Mouse (Mus musculus) gastrocnemius, postnatal 10 days (tissue): ENCODE data around the gene Stk32c. TPM values are rescaled to one million over a fixed set of nuclear protein-coding genes. Genes with fewer than 3 reads are reported as not detected.
A peak's percentile ranks its signal among the peaks of the same experiment; 100 is the strongest.

Experiments
- DNase-seq: peaks from one replicate; pipeline ENCODE4 v3.0.0; 2021; ENCODE audit warnings: mixed read lengths
- long read RNA-seq, 2 experiments: library from polyadenylated mRNA; stranded (forward); transcript quantifications; one replicate each; pipeline ENCODE4 v2.0.0; 2021
- total RNA-seq, 2 experiments: library from RNA; stranded (reverse); gene quantifications; 2 replicates each; pipeline ENCODE4 v1.2.3; 2021

The Stk32c gene
- total RNA-seq = 1 to 10 TPM; 1.6 TPM
- long read RNA-seq, experiment 1 = 0 reads
- long read RNA-seq, experiment 2, partial matches to known transcripts = 0 of 1 reads
- long read RNA-seq, experiment 2, other reads (novel, unspliced or antisense) = 1 of 1 reads

DNA sequence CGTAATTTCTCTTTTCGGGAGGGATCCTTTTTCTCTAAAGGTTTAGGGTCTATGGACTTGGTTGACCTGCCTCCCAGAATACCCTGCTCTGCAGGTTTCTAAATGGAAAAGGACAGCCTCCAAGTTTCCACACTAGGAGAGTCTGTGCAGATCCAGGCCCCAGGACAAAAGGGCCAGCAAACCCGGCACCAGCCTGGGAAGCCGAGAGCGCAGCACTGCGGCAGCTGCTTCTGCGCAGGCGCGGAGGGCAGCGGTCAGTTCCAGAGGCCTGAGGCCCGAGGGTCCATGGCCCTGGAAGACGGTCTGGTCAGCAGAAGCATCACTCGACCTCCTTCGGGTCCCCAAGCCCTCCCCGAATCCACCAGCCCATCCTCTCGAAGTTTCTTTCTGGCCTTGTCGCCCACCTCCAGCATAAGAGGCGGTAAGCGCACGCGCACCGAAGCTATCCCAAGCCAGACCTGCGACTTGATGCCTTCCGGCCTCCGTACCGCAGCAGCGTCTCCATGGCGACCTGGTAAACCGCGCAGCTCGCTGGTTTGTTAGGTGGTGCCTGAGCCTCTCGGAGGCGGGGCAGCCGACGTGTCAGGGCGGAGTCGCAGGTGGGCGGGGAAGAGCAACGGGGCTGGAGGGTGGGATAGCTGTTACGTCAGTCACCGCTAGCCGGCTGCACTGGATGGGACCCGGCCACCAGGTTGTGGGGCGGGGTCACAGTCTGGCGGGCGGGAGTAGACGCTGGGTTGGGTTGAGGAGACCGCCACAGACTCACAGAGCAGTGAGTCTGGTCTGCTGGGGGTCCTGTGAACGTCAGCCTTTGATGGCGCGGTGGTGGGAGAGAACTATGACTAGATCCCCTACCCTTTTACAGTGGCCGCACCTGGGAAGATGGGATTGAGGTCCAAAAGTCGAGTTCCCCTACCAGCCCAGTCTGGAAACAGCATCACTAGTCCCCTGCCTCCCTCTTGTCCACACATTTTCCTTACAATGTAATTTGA lies at the start of gene Stk32c, which contains the start of gene Lrrc27:
TSS of gene Stk32c (minus strand) at position 554 of the 992 bp plus-strand sequence.
TSS of gene Lrrc27 (plus strand) at position 235 of the 992 bp plus-strand sequence.
- peak; percentile 94 for DNase-seq

DNA sequence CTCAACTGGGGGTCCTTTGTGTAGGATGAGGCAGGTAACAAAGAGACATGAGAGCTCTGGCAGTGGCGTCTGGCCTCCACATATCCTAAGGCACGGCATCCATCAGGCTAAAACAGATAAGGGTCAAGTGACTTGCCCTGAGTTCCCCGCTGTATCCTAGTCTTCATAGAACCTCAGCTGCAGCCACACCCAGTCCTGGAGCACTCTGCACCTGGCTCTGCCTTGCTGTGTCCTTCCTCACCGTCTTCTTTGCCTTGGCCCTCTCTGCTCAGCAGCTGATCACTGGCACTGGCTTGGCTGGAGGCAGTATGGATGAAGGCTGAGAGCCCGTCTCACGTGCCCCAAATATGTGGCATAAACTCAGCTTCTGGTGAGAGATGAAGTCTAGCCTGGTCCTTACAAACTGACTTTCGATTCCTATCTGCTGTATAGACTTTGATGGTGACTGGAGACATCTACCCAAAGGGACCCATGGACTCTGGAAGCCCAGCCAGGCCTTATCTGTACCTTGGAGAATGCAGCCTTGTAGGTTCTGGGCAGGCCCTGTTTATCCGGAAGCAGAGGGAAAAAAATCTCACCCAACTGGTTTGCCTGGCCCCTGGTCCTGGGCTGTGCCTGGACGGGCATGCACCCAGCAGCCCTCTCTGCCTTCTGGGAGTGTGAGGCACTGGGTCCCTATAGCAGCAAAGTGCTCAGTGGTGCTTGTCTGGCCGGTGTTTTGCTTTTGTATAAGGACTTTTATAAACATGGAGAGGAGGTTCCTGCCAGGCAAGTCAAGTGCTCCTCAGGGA lies 44.8 kb upstream of the Stk32c start:
- DNase-seq = no peak

DNA sequence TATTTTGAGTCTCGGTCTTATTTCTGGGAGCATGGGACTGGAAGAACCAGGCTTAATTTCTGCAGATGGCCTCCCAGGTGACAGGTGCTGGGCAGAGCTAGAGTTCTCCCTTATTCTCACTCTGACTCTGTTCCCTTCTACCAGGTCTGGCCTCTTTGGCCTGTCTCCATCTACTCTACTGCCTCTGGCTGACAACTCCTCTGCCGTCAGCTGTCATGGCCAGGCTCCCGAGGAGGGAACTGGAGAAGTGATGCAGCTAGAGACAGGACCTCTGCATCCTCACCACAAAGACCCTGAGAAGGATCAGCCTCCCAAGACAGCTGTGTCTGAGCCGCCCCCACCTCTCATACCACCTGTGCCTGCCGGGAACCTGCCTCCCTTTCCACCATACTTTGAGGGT lies 41.5 kb upstream of the Stk32c start:
- no peak for DNase-seq

DNA sequence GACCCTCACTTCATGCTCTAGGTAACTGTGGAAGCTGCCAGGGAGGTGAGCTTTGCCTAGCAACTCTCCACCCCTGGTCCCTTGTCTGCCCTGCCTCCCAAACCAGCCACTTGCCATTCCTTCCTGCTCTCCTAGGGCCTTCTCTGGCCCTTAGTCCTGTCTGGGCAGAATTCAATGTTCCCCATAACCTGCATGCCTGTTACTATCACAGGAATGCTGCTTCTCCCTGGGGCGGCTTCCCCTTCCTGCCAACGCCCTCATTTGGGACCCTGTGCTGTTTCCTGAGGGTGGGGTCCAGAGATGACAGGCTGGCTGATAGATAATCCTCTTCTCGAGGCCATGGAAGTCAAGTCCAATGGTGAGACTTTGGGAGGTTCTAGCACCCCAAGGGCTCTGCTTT lies 40.4 kb upstream of the Stk32c start:
- no peak for DNase-seq

DNA sequence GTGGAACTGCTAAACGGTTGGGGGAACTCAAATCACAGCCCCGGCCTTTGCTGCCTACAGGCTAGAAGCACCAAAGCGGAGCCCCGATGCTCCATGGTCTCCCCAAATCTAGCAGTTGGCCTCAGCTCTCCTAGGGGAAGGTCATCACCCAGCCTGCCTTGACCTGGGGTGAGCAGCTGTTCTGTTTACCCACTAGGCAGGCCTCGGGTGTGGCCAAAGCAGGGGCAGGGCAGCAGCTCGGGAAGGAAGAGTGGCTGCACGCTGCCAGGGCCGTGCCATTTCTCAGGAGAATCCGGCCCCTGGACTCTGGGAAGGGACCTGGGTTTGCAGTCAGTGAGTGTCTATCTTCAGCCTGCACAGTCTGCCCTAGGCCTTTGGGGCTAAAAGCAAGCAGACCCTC lies 39.9 kb upstream of the Stk32c start:
- no peak for DNase-seq

DNA sequence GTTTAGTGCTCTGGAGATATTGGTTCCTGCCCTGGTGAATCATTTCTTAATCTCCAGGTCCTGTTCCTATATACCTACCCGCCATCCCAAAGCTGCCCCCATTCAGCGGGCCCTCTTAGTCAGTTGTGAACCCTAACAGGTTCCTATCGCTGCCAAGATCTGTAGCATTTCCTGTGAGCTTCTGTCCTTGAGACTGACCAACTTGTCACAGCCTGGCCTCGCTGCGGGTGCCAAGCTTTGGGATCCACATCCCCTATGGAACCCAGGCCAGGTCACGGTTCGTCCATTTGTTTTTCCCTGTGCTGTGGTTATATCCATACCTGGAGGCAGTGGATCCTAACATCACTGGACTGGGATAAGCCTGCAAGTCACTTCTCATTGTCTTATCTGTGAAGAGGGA lies 39.5 kb upstream of the Stk32c start:
- DNase-seq = no peak

DNA sequence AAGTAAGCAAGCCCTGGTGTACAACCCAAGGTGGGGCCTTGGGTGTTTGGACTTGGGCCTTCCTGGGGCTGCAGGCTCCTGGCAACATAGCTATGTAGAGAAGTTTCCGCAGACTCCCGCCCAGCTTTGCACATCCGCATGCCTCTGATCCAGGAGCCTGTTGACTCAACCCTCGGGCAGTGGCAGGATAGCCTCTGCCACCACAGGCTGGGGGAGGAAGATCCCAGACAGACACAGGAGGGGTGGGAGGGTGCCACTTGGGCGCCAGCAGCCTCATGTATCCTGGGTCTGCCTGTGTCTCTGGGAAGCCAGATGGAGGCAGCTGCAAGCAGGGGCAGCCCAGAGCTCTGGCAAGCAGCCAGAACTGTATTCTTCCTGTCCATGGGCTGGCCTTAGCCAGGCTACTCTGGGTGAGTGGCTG lies 38.8 kb upstream of the Stk32c start:
- DNase-seq = peak; percentile 61

DNA sequence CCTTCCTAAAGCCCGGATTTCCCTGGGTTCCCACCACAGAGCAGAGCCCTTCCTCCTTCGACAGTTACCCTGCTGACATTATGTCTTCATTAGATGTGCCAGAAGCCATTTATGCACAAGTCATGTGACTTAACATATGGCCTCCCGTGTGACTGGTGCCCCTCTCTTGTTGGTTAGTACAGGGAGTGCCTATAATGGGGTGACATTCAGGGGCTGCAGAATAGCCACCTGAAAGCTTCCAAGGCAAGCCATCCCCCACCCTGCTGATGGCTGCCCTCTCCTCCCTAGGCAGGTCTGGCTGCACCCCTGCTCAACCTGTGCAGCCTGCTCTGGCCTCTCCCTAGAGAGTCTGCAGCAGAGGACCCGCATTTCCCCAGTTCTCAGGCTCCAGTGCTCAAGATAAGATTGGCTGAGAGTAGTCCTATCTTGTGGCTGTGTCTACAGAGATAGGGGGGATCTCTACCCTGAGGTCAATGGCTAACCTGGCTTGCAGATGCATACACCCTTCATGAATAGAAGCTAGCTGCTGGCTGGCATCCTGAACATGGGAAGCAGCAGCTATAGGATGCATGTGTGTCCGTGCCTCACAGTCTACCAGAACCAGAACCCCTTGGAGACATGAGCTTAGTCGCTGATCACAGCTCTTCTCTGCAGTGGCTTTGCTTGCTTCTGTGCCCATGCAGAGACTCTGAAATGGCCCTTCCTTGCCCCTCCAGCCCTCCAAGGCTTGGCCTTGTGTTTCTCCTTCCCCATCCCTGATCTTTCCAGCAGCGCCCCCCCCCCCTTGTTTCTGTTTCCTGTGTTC lies 36.5 kb upstream of the Stk32c start:
- DNase-seq = no peak

DNA sequence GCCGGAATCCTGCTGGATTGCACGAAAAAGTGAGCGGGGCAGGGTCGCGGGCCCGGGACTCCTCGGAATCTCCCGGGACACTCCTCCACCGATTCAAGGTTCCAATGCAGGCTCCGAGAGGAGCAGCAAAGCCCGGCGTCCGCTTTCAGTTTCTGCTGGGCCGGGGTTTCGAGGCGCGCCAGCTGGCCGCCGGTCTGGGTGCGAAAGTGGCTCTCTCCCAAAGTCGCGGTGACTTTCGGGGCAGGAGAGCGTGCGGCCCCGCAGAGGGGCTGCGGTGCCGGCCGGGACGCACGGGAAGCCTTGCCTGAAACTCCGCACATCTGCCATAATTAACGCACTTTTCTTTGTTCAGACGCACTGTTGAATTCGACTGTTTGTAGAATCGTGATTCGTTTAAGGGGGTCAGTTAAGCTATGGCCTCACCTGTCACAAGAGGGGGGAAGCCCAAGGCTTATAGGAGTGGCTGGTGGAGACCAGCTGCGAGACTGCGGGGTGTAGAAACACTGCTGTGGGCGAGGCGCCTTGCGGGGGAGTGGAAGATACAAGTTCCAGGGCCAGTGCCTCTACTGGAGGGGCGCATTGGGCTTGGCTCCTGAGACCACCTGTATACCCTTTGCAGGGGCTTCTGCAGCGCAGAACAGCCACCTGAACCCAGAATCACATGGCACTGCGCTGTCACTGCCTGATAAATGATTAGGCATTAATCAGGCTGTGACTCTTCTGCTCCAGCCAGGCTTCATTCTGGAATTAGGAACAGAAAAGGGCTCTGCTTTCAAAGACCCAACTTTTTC lies 35.7 kb upstream of the Stk32c start:
- peak; percentile 60 for DNase-seq

DNA sequence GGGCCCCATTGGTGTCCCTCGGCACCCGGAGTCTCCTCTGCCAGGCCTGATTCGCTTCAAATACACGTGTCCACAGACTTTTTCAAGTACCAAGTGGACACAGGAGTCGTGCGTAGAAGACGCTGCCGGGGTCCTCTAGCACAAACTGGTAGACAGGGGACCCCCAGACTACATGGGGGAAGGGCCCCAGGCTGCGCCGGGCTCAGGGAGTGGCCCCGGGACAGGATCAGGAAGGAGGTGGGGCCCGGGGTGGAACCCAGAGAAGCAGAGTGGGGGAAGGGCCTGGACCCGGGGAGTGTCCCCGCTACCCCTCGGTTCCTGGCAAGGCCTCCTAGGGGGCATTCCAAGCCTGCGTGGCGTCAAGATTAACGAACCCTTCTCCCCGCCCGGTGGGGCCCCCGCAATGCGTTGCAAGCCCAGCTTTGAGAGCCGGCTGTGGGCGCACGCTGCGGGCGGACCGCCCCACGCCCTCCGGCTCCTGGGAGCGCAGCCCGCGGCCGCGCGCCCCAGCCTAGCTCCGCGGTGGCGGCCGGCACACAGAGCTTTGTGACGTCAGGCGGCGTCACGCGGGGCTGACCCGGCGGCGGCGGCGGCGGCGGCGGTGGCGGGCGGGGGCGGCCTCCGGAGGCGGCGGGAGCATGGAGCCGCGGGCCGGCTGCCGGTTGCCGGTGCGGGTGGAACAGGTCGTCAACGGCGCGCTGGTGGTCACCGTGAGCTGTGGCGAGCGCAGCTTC lies 34.9 kb upstream of the Stk32c start, which contains the start of gene Pwwp2b:
TSS of gene Pwwp2b (plus strand) at position 602 of the 734 bp plus-strand sequence.
- DNase-seq = peak; percentile 82

DNA sequence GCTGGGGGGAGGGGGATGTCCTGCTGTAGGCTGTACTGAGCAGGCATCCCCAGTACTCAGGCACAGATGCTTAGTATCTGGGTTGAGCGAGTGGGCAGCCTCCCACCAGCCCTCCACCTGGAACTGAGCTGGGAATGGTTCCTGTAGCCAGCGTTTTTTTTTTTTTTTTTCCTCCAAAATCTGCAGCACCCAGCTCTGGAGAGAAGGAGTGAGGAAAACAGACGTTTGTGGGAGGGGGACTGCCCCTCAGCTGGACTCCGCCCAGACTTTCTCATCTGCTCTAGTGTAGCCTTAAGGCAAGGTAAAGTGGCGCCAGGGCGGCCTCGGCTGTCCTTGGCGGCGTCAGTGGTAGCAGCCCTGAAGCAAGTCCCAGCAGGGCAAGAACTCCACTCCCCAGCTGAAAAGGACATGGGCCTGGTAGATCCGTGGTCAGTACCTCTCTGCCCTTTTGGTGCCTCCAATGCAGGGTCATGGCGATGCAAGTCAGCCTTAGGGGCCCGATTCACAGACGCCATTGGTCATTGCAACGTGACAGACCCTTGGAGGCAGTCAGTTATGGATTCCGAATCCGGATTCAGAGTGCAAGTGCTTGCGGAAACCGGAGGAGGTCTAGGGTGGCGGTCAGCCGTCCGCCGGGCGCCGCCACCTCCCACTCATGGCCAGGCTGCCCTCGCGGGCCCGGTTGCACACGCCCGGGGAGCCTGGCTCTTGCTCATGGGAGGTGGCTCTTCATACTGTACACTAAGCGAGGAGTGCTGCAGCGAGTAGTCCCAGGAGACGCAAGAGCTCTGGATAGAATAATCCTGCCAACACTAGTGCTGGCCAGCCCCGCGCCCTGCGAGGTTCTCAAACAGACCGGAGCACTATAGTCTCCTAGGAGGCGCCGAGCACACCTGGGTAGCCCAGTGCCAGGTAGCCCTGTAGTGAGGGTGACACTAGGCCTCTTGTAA lies 34.1 kb upstream of the Stk32c start:
- DNase-seq = peak; percentile 34

DNA sequence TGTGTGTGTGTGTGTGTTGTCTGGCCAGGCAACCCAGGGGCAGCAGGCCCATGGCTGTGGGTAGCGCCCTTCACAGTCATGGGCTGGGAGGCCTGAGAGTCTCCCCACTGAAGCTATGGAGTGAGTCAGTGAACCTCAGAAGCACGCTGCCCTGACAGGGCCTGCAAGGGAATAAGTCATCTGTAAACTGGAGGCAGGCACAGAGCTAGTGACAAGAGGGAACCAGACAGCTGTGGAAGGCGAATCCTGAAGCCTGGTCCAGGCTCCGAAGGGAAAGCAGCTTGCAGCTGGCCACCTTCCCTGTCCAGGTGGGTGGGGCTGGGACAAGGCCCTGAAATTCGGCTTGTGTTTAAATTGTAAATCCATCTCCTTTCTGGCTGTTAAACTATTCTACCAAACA lies 33.0 kb upstream of the Stk32c start:
- no peak for DNase-seq

DNA sequence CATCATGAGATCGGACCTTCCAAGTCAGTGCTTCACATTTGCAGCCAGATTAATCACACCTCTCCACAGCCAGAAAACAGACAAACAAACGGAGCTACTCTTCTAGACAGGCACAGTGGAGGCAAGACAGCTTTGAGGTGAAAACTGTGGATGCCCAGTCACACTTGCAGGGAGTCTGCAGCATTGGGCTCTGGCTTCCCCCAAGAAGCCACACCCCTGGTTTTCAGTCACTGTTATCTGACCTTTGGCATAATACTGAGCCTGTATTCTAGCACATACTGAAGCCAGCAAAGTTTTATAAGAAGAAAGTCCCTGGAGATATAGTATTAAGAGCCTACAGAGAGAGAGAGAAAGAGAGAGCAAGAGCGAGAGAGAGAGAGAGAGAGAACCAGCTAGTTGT lies 26.3 kb upstream of the Stk32c start:
- DNase-seq = no peak

DNA sequence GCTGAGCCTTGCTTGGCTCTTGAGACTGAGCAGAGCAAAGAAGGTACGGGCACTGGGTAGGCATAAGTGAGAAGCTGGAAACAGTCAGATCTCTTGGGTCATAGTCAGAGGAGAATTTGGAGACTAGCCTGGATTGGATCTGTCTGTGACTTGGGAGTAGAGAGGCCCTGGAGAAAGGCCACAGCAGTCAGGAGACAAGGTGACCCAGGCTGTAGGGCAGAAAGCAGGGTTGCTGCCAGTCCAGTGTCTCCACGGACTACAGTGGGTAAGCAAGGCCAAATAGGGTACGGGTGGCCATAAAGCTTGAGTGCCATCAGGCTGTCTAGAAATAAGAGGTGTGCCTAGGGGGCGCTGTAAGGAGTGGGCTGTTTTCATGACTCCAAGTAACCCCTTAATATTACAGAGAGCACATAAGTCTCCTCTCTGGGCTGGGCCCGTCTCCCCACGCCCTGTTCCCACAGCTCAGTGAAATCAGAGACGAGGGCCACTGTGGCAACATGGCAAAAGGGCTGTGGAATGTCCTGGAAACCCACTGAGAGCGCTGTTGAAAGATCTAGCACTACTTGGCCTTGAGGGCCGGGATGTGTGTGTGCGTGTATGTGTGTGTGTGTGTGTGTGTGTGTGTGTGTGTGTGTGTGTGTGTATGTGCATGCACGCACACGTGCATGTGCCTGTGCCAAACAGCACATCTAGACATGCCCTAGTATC lies 22.7 kb upstream of the Stk32c start:
- no peak for DNase-seq

DNA sequence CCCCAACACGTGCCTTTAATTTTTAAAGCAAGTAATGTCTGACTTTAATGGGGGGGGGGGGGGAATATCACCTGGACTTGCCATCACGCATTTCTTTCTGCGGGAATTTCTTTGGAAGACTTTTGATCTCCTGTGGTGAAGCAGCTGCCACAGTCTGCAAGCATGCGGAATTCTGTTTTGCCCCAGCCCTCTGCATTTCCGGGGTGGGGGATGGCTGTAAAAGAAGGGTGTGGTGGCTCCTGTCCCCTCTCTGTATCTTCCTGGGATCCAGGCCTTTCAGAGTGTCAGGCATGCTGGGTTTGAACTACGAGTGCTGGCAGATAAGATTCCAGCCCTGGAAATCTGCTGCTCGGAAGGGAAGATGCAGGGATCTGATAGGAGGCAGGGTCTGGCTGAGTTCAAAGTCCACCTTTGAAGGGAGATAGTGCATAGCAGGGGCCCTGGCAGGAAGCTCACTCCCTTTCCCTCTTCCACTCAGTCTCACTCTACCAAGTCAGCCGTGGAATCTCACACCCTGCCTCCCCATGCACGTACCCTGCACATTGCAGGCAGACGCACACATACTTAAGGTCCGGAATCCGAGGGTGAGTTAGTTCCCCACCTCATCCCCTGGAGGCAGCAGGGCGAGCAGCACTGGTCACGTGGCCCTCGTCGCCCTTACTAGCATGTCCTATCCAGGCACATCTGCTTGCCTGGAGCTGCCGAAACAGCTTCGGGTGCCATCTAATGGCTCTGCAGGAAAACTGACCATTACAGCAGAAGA lies 21.5 kb upstream of the Stk32c start:
- peak; percentile 46 for DNase-seq

DNA sequence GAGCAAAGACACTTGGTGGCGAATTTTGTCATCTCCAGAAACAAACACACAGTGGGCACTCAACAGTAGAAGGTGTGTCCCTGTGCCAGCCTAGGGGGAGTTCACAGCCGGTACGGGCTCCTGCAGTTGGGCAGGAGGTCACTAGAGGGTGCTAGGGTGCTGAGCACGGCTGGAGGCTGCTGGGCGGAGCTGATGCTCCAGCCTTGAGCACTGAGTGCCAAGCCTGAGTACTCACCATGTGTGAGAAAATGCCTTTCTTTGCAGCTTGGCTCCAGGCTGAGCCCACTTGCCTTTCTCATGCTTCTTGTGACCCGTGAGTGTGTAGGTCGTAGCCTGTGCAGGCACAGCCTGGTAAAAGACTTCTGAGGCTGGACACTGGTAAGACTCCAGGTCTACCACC lies 20.6 kb upstream of the Stk32c start:
- peak; percentile 88 for DNase-seq

DNA sequence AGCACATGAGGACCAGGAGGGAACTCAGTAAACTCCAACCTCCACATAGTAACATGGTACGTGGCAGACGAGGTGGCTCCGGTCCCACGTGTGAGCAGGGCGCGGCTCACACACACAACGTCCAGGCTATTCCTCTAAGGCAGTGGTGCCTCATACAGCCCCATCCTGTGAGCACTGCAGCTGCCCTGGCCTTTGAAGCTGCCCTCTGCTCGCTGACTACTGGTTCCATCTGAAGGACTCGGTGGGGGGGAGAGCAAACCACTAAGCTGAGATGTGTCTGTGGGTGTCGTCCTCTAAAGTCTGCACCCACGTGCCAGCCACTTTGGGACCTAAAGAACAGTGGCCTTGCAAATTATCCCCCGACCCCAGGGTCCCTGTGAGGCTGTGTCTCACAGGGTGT lies 17.1 kb upstream of the Stk32c start:
- DNase-seq = no peak

DNA sequence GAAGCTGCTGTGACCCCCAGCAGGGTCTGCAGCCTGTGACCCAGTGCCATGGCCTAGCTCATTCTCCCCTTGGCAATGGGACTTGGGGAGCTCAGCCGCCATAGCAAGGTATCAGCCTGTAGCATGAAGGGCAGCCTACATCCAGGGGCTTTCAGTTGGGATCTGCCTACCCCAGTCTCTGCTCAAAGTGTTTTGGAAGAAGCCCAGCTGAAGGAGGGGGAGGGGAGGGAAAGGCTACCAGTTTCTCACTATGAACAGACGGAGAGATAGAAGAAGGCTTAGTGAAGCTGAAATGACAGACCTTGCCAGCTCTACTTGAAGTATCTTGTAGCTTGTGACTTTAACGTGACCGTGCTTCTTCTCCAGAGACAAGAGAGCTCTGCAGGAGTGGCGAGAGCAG lies 16.7 kb upstream of the Stk32c start:
- DNase-seq = no peak
